Mouse (Mus musculus): ENCODE measurements around the gene Echdc2. TPM values are rescaled to one million over a fixed set of nuclear protein-coding genes. Genes with fewer than 3 reads are reported as not detected.
A peak's percentile ranks its signal among the peaks of the same experiment; 100 is the strongest.

Gene Echdc2
- polyA plus RNA-seq (2014; fragmentation: Nextera tagmentation; extraction: Ambion mirVana) = 17.2 and 17.9 TPM in 2 replicates

DNA sequence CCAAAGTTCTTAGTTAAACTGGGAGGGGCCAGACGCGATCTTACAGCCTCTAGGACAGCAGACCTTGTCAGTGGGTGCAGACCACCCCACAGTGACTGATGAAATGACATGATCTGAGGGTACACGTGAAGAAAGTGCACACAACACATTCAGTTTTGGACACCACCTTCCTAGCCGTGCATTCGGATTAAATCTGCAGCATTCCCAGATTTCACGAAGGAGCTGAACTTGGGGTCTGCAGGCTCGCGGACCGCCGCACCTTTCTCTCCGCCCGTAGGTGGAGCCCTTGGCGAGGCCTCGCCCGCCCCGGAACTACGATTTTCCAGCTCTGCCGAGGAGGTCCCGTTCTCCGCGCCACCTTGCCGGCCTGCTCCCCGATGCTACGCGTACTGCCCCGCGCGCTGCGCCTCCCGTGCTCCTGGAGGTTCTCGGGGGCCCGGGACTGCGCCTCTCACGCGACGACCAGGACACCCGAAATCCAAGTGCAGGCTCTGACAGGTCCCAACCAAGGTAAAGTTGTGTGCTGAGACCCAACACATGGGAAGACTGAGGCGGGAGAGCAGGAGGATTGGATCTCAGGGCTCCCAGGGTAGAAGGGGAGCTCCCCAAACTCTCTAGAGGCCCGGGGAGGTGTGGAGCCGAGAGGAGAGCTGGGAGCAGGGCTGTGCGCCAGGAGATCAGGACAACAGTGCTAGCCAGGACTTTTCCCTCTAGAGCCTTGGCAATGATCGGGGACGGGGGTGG lies at the start of gene Echdc2:
Gene Echdc2, plus strand, starts transcription at position 286 of the 744 bp plus-strand sequence.
- H3K4me1 ChIP-seq (replicated peaks; ENCODE audit: control insufficient read depth, insufficient read depth, low read length) = no peaks in the 10 kb centered on the region
- ATAC-seq (replicated peaks; ENCODE audit: low FRiP score) (0 out of 2 replicates have a peak, but pooled peaks have one; percentile 46), DNase-seq (ENCODE audit: low spot score) (peak; percentile 85)
- peak within 1 kb of the TSS; percentile 73 for H3K9ac ChIP-seq (ENCODE audit: low read length)
- no peak within 1 kb of the TSS for H3K27ac ChIP-seq (ENCODE audit: low read depth, low read length)
- H3K9me3 ChIP-seq (ENCODE audit: control insufficient read depth, low read length) = no peaks in the 10 kb centered on the region
- peak within 1 kb of the TSS; percentile 83 for H3K4me2 ChIP-seq (ENCODE audit: low read depth, low read length, severe bottlenecking)
- H3K36me3 ChIP-seq (ENCODE audit: control insufficient read depth, insufficient read depth, low read length) = no peaks in the 10 kb centered on the region
- WGBS = 1% methylated on average over 43 of the region's 43 CpGs
- peak within 1 kb of the TSS; percentile 53 for H3K4me3 ChIP-seq (ENCODE audit: low read depth, low read length)
- no peaks in the 10 kb centered on the region for H3K27me3 ChIP-seq (ENCODE audit: control insufficient read depth, insufficient read depth, low read length)

DNA sequence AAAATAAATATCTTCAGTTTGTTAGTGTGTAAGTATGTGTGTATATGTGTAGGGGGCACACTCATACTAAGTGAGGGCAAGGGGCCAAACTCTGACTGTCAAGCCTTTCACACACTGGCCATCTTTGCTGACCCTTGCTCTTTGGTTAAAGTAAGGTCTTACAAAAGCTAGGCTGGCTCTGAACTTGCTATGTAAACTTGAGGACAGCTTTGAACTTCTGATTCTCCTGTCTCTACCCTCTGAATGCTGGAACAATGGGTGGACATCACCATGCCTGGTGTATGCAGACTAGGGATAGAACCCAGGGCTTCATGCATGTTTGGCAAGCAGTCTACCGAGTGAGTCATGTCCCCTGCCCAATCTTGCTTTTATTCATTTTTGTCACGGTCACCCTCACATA lies 48.8 kb upstream of the Echdc2 start:
- Histone ChIP-seq H3K4me3 (ENCODE audit: low read depth, low read length) (no peak overlapping the region), H3K9me3 (ENCODE audit: control insufficient read depth, low read length) (no peaks in the 10 kb centered on the region), H3K27ac (ENCODE audit: low read depth, low read length) (no peak overlapping the region), H3K4me2 (ENCODE audit: low read depth, low read length, severe bottlenecking) (no peak overlapping the region), H3K27me3 (ENCODE audit: control insufficient read depth, insufficient read depth, low read length) (no peaks in the 10 kb centered on the region), H3K9ac (ENCODE audit: low read length) (no peak overlapping the region), H3K4me1 (replicated peaks; ENCODE audit: control insufficient read depth, insufficient read depth, low read length) (no peaks in the 10 kb centered on the region), H3K36me3 (ENCODE audit: control insufficient read depth, insufficient read depth, low read length) (no peaks in the 10 kb centered on the region)
- ATAC-seq (replicated peaks; ENCODE audit: low FRiP score) (no peak), DNase-seq (ENCODE audit: low spot score) (no peak)
- 90% methylated on average over 2 of the region's 2 CpGs for WGBS

GRCm38 (mm10) chr4:108117488-108117887 lies 47.7 kb upstream of the Echdc2 start:
- Histone ChIP-seq H3K4me1 (replicated peaks; ENCODE audit: control insufficient read depth, insufficient read depth, low read length) (no peaks in the 10 kb centered on the region), H3K36me3 (ENCODE audit: control insufficient read depth, insufficient read depth, low read length) (no peaks in the 10 kb centered on the region), H3K27ac (ENCODE audit: low read depth, low read length) (no peak overlapping the region), H3K9ac (ENCODE audit: low read length) (no peak overlapping the region), H3K4me2 (ENCODE audit: low read depth, low read length, severe bottlenecking) (no peak overlapping the region), H3K4me3 (ENCODE audit: low read depth, low read length) (no peak overlapping the region), H3K27me3 (ENCODE audit: control insufficient read depth, insufficient read depth, low read length) (no peaks in the 10 kb centered on the region), H3K9me3 (ENCODE audit: control insufficient read depth, low read length) (no peaks in the 10 kb centered on the region)
- DNase-seq (ENCODE audit: low spot score) (no peak), ATAC-seq (replicated peaks; ENCODE audit: low FRiP score) (no peak)
- 91% methylated on average over 8 of the region's 8 CpGs for WGBS

DNA sequence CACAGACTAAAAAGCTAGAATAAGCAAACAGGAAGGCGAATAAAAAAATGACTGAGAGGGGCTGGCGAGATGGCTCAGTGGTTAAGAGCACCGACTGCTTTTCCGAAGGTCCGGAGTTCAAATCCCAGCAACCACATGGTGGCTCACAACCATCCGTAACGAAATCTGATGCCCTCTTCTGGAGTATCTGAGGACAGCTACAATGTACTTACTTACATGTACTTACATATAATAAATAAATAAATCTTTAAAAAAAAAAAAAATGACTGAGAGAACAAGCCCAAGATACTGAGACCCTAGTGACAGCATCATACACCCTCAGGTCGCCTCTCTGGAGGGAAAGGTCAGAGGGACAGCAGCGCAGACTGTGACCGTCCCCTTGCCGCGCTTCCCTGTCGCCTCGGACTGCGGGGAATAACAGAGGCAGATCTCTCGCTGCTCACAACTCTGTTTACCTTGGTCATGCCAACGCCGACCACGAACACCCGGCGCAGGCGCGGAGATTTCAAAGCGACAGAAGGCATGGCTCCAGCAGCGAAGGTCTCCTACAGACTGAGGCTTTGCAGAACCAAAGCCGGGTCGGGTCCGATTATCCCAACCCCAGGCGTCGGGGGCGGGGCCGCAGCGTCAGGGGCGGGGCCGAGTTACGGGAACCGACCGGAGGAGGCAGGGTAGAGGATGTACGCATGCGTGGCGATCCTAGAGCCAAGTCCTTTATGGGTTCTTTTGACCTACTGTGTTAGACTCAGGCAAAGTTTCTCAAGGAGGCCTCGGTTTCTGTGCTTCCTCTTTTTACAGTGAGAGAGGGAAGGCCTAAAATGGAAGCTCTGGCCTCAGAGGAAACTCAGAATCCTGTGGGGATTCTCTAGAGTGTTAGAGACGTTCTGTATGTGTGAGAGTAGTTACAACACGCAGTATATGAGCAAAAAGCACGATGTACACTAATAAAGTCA lies 47.0 kb upstream of the Echdc2 start:
- WGBS = 12% methylated on average over 43 of the region's 45 CpGs
- Histone ChIP-seq H3K36me3 (ENCODE audit: control insufficient read depth, insufficient read depth, low read length) (no peaks in the 10 kb centered on the region), H3K9me3 (ENCODE audit: control insufficient read depth, low read length) (no peaks in the 10 kb centered on the region), H3K27me3 (ENCODE audit: control insufficient read depth, insufficient read depth, low read length) (no peaks in the 10 kb centered on the region), H3K4me2 (ENCODE audit: low read depth, low read length, severe bottlenecking) (peak overlapping the region; percentile 57), H3K27ac (ENCODE audit: low read depth, low read length) (no peak overlapping the region; the same call in 1 of the 2 replicates), H3K9ac (ENCODE audit: low read length) (peak overlapping the region; percentile 69), H3K4me1 (replicated peaks; ENCODE audit: control insufficient read depth, insufficient read depth, low read length) (no peaks in the 10 kb centered on the region), H3K4me3 (ENCODE audit: low read depth, low read length) (peak overlapping the region; percentile 62)
- peak; percentile 94 for DNase-seq (ENCODE audit: low spot score)
- ATAC-seq (replicated peaks; ENCODE audit: low FRiP score) = peak; percentile 90

DNA sequence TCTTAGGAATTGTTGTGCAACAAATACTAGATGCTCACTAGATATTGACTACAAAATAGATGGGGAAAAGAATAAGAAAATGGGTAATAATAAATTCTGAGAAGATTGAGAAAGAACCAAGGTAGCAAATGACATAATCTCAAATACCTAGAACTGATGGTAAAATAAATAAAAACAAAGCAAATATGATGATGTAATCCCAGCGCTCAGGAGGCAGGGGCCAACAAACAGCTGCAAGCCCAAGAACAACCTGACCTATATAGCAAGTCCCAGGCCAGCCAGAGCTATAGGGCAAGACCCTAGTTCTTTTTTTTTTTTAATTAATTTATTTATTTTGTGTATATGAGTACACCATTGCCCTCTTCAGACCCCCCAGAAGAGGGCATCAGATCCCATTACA lies 41.1 kb upstream of the Echdc2 start:
- H3K27ac ChIP-seq (ENCODE audit: low read depth, low read length) = no peak overlapping the region
- no peaks in the 10 kb centered on the region for H3K27me3 ChIP-seq (ENCODE audit: control insufficient read depth, insufficient read depth, low read length)
- H3K9ac ChIP-seq (ENCODE audit: low read length) = no peak overlapping the region
- DNase-seq (ENCODE audit: low spot score) (no peak), ATAC-seq (replicated peaks; ENCODE audit: low FRiP score) (no peak)
- H3K9me3 ChIP-seq (ENCODE audit: control insufficient read depth, low read length) = no peaks in the 10 kb centered on the region
- no peaks in the 10 kb centered on the region for H3K36me3 ChIP-seq (ENCODE audit: control insufficient read depth, insufficient read depth, low read length)
- 92% methylated on average over 1 of the region's 1 CpGs for WGBS
- no peak overlapping the region for H3K4me2 ChIP-seq (ENCODE audit: low read depth, low read length, severe bottlenecking)
- H3K4me3 ChIP-seq (ENCODE audit: low read depth, low read length) = no peak overlapping the region
- no peaks in the 10 kb centered on the region for H3K4me1 ChIP-seq (replicated peaks; ENCODE audit: control insufficient read depth, insufficient read depth, low read length)

DNA sequence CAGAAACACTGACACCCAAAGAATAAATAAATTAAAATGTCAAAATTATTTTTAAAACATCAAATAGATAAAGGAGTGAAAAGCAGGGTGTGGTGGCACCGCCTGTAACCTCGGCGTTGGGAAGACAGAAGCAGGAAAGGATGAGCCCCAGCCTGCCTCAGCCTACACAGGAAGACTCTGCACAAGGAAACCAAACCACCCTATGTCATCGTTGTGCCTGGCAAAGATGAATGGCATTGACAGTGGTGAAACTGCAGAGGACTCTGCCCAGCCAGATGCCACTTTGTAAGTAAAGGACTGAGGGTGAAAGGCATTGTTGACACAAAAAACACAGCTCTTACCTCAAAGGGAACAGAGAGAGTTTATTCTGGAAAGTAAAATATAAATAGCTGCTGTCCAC lies 39.0 kb upstream of the Echdc2 start:
- 94% methylated on average over 4 of the region's 4 CpGs for WGBS
- ATAC-seq (replicated peaks; ENCODE audit: low FRiP score) (no peak), DNase-seq (ENCODE audit: low spot score) (no peak)
- Histone ChIP-seq H3K4me2 (ENCODE audit: low read depth, low read length, severe bottlenecking) (no peak overlapping the region), H3K9ac (ENCODE audit: low read length) (no peak overlapping the region), H3K27me3 (ENCODE audit: control insufficient read depth, insufficient read depth, low read length) (no peaks in the 10 kb centered on the region), H3K9me3 (ENCODE audit: control insufficient read depth, low read length) (no peaks in the 10 kb centered on the region), H3K36me3 (ENCODE audit: control insufficient read depth, insufficient read depth, low read length) (no peaks in the 10 kb centered on the region), H3K4me3 (ENCODE audit: low read depth, low read length) (no peak overlapping the region), H3K27ac (ENCODE audit: low read depth, low read length) (no peak overlapping the region), H3K4me1 (replicated peaks; ENCODE audit: control insufficient read depth, insufficient read depth, low read length) (no peaks in the 10 kb centered on the region)

- DNase-seq (ENCODE audit: low spot score) = no peak
- no peaks in the 10 kb centered on the region for H3K4me1 ChIP-seq (replicated peaks; ENCODE audit: control insufficient read depth, insufficient read depth, low read length)
- no peak overlapping the region for H3K27ac ChIP-seq (ENCODE audit: low read depth, low read length)
- H3K4me2 ChIP-seq (ENCODE audit: low read depth, low read length, severe bottlenecking) = no peak overlapping the region
- H3K9ac ChIP-seq (ENCODE audit: low read length) = no peak overlapping the region
- no peak for ATAC-seq (replicated peaks; ENCODE audit: low FRiP score)
- no peaks in the 10 kb centered on the region for H3K9me3 ChIP-seq (ENCODE audit: control insufficient read depth, low read length)
- no peaks in the 10 kb centered on the region for H3K36me3 ChIP-seq (ENCODE audit: control insufficient read depth, insufficient read depth, low read length)
- WGBS = 90% methylated on average over 5 of the region's 5 CpGs
- H3K27me3 ChIP-seq (ENCODE audit: control insufficient read depth, insufficient read depth, low read length) = no peaks in the 10 kb centered on the region
- no peak overlapping the region for H3K4me3 ChIP-seq (ENCODE audit: low read depth, low read length)
These were observed 37.7 kb upstream of the Echdc2 start for GRCm38 (mm10) chr4:108127516-108127915.

- H3K4me3 ChIP-seq (ENCODE audit: low read depth, low read length) = no peak overlapping the region
- 91% methylated on average over 2 of the region's 2 CpGs for WGBS
- ATAC-seq (replicated peaks; ENCODE audit: low FRiP score) = no peak
These were observed 36.9 kb upstream of the Echdc2 start for GRCm38 (mm10) chr4:108128339-108128738.

More at GRCm38 (mm10) chr4:108128339-108128738, 36.9 kb upstream of the Echdc2 start:
- Histone ChIP-seq H3K27ac (ENCODE audit: low read depth, low read length) (no peak overlapping the region), H3K9me3 (ENCODE audit: control insufficient read depth, low read length) (no peaks in the 10 kb centered on the region), H3K4me1 (replicated peaks; ENCODE audit: control insufficient read depth, insufficient read depth, low read length) (no peaks in the 10 kb centered on the region), H3K27me3 (ENCODE audit: control insufficient read depth, insufficient read depth, low read length) (no peaks in the 10 kb centered on the region), H3K4me2 (ENCODE audit: low read depth, low read length, severe bottlenecking) (no peak overlapping the region), H3K36me3 (ENCODE audit: control insufficient read depth, insufficient read depth, low read length) (no peaks in the 10 kb centered on the region), H3K9ac (ENCODE audit: low read length) (no peak overlapping the region)
- DNase-seq (ENCODE audit: low spot score) = no peak
